Mouse (Mus musculus) embryonic fibroblast, embryonic 13.5 days (primary cell): Measurements from ENCODE around the gene Hsd17b6.

Experiments
- CTCF ChIP-seq: IDR thresholded peaks from 2 replicates; pipeline ENCODE4 v1.5.1; 2011; ENCODE audit warnings: mild to moderate bottlenecking, control low read depth, low read length, moderate library complexity, borderline replicate concordance; ENCODE audit not compliant: insufficient read depth
- POLR2A ChIP-seq: IDR thresholded peaks from 2 replicates; pipeline ENCODE4 v1.6.1; 2011; ENCODE audit warnings: low read depth, mild to moderate bottlenecking, control low read depth, low read length, moderate library complexity

DNA sequence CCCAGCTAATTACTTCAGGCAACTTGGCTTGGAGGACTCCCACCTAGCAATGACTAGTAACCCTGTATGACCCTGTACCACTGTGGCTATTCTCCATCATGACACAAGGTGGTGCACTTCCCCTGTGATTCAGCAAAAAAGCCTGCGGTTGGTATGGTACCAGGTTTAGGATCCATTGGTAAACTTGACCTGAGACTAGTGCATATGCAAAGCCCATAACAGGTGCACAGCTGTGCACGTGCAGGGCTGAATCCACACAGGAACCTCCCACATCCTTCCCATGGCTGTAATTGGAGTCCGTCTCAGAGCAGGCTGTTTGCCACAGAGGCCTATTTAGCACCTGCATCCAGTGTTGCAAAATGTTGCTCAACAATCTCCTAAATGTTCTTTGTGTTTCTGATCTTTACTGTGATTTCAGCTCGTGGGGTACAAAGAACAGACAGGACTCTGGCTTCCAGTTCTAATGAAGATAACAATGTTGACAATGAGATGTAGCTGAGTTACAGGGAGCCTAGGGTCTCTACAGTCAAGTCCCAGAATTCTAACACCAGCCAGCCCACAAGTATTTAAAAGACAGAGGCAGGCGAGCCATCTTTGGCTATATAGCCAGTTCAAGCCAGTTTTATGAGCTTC lies 61.9 kb downstream of the Hsd17b6 start:
- TF ChIP-seq POLR2A (no peak), CTCF (no peak)
